Mouse (Mus musculus) adrenal gland, postnatal 36 days (tissue): Measurements from ENCODE around the gene Aox3. TPM values are rescaled to one million over a fixed set of nuclear protein-coding genes. Genes with fewer than 3 reads are reported as not detected.

Source experiments
- DNase-seq, 2 experiments: peaks; one replicate each; pipeline ENCODE4 v3.0.0; 2021; ENCODE audit warnings: mixed read lengths in 1 of 2
- total RNA-seq, 2 experiments: library from RNA; stranded (reverse); gene quantifications; 2 replicates each; pipeline ENCODE4 v1.2.3; 2021

The Aox3 gene
- total RNA-seq, 2 experiments from 2014 or later: 4.1 to 4.7 TPM

DNA sequence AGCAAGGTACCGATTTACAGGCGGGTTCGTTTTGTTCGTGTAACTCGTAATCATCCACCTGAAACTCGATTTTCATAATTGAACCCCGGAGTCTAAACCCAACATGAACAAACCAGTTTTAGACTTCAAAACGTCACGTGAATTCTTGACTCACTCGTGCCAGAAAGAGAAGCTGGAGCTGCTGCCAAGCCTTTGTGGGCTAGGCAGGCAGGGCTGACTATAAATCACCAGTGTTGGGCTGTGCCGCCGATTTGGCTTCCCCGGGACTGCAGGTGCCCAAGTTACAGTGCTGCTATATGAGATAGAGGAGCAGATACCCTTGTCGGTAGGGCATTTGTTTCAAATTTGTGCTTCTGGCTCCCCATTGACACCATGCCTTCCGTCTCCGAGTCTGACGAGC lies 97.3 kb downstream of the Aox3 start, which contains the start of gene Aox4:
TSS of gene Aox4 (plus strand) at position 195 of the 400 bp plus-strand sequence.
- peak; percentile 78 to 79 for DNase-seq

DNA sequence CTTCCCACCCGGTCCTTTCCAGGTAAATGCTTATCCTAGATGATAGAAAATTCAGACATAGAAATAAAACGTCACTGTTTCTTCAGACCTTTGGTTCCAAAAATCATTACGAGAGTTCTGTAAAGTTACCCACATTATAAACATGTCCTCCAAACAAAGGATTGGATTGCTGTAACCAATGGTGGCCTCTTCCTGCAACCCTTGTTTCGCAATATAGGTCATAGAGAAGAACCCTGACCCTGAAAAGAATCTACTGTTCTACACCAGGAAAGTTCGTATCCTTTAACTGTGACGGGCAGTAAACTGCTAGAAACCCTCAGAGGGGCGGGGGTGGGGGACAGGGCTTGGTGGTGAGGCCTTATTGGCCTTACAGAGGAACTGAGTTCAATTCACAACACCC lies 99.9 kb downstream of the Aox3 start:
- DNase-seq: no peak

DNA sequence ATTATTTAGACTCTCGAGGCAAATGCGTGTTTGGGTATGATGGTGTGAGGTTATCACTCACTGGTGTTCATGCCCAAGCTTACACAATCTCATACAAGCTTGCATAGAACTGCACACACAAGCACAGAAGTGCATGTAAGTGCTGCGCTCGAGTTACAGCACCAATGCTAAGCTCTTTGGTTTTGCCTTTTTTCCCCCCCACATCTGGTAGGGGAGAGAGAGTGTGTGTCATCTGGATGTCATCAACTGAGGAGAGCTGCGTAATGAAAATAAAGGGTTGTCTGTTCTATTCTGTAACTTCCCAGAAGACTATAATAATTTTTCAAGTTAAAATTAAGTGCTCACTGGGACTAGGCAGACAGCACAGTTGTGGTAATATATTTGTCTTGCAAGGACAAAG lies 100.9 kb downstream of the Aox3 start:
- no peak for DNase-seq

DNA sequence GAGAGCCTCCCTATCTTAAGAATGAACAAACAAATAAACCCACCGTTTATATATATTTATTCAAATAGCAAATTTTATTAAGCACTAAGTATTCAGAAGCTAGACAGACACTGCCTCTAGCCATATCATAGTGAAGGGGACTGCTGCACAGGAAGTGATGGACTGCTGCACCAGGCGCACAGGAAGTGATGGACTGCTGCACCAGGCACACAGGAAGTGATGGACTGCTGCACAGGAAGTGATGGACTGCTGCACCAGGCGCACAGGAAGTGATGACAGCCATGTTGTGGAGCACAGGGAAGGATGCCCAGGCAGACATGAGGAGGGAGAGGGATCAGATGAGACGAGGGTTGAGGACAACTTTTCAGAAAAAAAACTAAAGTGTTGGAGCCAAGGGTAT lies 102.4 kb downstream of the Aox3 start:
- DNase-seq: no peak

DNA sequence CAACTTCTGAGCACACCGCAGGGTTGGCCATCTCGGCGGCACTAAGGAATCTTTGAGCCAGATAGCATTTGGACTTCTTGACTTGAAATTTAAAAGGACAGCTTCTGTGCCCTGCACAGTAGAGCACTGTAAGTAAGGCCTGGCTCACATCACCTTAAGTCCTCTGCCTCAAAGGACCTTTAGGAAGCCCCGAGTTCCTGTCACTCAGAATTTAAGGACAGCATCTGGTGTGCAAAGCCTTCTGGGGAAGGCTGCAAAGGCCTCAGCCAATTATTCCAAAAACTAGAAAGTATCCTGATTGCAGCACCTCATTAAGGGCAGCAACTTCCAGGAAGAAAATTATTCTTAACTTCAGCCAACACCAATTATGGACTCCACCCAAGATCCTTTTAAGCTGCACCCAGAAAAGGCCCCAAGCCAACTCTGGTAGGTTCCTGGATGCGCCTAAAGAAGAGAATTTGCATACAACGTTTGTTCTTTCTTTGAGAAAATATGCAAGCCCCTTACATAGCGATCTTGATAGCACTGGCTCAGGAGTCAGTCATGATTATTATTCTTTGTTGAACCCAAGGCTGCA lies 103.1 kb downstream of the Aox3 start:
- DNase-seq: no peak

DNA sequence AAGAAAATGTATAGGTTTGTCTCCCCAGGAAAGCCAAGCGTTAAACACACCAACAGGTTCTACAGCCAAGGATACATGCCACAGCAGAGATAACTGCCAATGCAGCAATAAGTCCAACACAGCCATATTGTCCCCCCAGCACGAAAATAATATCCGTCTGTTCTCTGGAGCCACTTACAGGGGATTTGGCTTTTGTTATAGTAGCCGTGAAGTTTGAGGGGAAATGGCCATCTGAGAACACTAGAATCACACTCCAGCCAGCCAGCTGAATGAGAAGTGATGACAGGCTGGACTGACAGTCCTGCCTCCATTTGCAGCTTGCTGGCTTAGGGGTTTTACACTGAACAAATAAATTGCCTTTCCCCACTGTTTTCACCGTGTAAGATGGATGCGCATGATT lies 108.1 kb downstream of the Aox3 start:
- no peak for DNase-seq

DNA sequence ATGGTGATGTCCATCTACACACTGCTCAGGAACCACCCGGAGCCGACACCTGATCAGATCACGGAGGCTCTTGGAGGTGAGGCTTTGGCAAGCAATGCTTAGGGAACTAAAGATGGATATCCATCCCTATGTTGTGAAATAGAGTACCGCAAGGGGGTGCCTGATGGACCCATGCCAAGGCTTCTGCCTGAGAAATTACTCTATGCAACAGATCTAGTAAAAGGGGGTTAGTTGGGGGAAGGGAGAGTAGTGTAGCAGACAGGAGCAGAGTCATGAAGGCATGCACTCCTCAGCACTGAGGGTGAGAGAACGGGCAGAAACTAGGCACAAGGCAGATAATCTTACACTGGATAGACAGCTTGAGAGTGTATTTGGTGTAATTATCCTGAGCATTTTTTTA lies 108.9 kb downstream of the Aox3 start:
- no peak for DNase-seq

DNA sequence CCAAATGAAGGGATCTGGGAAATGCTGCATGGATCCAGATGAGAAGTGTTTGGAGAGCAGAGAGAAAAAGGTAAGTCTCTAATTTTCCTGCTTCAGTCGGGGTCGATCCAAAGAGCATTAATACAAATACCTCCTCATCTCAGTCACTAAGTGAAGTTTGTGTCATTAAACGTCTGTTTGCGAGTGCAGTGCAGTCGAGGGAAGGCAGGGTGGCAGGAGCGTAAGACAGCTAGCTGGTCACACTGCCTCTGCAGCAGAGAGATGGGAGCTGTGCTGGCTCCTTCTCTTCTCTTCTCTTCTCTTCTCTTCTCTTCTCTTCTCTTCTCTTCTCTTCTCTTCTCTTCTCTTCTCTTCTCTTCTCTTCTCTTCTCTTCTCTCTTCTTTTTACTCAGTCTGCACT lies 115.2 kb downstream of the Aox3 start:
- DNase-seq: no peak

DNA sequence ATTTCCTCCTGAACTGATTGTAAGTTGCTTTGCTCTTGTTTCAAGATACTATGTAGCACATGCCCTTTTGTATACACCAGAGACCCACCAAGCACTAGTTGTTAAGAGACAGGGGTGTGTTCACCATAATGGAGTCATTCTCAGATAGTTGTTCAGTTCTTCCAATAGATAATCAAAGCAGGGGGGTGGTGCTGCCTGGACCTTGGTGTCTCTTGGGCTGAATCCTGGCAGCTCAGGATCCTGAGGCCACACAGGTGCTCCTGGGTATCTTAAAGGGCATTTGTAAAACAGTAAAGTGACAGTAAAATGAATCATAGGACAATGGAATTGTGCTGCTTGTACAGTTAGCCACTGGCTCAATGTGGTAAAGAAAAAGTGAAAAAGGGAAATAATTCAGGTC lies 116.0 kb downstream of the Aox3 start:
- no peak for DNase-seq

DNA sequence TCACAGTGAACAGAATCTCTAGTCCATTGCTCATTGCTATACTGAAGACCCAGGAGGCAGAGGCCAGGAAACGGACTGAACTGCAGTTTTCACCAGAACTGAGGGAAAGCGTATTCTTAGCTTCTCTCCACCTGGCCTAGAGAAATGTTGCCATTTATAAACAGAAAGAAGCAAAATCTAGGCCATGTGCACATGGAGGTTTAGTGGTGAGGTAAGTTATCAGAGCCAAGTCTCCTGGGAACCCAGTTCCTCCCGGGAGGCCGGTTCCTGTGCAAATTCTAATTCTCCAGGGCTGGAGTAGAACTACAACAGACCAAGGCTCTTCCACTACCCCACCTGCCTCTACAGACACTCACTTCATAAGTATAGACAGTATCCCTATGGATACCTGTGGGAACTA lies 116.8 kb downstream of the Aox3 start:
- no peak for DNase-seq

DNA sequence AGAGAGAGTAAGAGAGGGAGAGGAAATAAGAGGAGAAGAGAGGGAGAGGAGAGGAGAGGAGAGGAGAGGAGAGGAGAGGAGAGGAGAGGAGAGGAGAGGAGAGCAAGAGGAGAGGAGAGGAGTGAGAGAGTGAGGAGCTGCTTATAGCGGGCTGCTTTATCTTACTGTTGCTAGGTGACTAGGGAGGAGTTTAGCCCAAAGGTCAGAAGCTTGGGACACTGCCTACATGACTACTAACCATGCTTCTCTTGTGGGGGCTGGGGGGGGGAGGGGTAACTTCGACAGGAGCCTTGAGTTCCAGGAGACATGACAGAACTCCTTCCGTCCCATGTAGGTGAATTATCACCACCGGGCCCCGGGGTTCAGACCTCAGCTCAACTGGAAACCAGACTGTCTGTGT lies 117.6 kb downstream of the Aox3 start:
- peak; percentile 7 to 32 for DNase-seq

DNA sequence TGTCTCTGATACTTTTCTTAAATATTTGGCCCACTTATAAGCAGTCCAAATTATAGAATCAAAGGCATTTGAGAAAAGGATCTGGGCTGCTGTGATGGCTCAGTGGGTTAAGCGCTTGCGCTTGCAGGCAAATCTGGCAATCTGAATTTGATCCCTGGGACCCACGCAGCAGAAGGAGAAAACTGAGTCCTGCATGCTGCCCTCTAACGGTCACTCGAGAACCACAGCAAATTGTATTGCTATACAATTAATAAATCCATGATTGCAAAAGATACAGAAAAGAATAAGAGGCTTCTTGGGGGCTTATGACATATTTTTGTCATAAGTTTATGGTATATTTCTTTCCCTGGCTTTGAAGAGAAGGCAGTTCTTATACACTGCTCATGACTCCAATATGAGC lies 122.5 kb downstream of the Aox3 start:
- no peak for DNase-seq

DNA sequence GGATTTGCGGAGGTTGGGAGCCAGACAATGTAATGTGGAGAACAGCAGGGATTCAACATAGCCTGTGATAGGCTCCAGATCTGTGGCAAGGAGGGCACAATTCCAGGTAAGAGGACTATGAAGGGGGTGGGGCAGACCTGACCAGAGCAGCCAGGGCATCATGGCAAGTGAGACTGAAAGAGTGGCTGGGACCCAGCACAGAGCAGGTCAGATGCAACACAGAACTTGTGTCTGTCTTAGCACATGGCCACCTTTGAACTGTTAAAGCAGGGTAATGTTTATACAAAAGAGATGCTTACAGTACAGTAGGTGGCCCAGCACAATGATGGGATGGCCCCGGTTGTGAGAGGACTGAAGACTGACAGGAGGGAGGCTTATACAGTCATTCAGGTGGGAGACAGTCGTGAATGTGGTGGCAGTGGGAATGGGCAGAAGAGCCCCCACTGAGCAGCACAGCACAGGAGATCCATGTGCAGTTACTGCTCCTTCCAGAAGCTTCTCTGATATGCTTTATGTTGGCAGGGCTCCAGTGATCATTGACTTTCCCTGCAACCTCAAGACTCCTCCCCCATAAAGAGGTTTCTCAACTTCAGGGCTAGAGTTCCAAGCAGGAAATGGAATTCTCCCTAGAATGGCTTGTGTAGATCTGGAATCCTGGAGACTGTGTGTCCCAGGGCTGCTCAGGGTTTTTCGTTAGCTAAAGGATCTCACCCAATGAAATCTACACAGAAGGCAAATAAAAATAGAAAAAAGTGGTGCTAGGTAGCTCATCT lies 124.8 kb downstream of the Aox3 start:
- no peak for DNase-seq

DNA sequence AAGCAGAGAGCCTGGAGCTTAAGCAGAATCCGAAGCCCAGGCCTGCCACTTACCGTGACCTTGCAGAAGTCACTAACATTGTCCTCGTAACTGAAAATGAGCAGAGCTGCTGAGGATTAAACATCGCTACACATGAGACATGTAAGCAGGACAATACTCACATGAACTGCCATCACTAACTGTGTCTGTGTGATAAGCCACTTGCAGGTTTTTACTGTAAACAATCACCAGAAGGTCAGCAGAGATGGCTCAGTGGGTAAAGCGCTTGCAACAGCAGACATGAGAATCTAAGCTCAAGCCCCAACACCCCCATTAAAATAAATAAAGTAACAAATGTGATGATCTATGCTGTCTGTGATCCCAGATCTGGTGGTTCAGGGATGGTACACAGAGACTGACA lies 125.5 kb downstream of the Aox3 start:
- DNase-seq: no peak

DNA sequence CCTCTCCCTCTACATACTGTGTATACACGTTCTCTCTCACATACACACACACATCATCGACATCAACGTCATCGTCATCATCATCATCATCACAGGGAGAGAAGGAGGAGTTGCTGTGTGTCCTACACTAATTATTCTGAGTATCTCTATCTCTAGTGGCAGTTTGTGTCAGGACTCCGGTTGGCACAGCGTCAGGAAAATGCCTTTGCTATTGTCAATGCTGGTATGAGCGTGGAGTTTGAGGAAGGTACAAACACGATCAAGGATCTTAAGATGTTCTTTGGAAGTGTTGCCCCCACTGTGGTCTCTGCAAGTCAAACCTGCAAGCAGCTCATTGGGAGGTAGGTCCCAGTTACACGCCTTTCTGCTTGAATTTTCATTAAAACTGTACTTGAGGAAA lies 126.0 kb downstream of the Aox3 start:
- no peak for DNase-seq

DNA sequence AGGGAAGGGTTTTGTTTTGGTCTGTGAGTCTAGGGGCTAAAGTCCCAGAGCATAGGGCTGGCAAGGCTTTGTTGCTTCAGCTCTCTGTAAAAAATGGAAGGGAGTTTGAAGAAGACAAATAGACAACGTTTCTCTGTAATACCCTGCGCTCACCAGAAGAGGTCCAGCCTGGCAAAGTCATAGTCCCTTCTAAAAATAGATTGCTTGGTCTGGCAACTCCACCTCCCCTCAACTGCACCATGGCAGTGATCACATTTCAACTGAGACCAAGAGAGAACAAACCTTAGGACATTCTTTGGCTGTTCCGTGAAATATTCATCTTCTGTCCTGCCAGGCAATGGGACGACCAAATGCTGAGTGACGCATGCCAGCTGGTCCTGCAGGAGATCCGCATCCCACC lies 127.4 kb downstream of the Aox3 start:
- peak in 1 of 2 experiments; percentile 9 for DNase-seq

DNA sequence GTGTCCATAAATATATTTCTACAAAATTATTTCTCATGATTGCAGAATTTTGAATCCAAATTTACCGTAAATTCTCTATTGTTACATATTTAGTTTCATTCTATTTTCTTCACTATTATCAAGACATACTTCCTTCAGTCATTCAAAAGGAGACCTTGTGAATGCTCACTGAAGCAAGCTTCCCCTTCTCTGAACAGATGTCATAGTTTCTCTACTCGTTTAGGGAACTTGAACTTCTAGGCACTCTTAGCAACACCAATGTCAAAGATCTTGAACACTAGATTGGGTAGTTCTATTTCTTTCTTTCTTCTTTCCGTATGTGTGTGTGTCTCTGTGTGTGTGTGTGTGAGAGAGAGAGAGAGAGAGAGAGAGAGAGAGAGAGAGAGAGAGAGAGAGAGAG lies 131.6 kb downstream of the Aox3 start:
- no peak for DNase-seq

DNA sequence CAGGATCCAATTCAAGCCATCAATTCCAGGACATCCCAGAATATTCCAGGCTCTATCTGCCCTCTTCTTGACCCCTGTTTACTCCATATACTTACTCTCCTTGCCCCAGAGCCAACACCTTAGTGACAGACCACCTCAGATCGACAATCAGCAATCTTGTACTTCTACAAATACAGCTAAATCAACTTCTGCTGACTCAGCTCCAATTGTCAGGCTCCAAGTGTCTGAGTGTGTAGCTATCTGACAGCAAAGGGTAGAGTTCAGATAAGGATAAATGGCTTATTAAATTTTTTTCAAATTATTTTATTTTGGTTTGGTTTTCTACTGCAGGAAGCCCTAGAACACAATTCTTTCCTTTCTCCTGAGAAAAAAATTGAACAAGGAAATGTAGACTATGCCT lies 135.6 kb downstream of the Aox3 start:
- DNase-seq: no peak

Other genes with a start within 250 kb of the Aox3 start
- 1 to 10 TPM; 1.3 to 1.5 TPM for gene Sgo2a, start 117.2 kb upstream of the Aox3 start, total RNA-seq
- gene Kctd18, start 94.2 kb upstream of the Aox3 start, total RNA-seq: 10 to 100 TPM in 1 of 2 experiments, 1 to 10 TPM in 1; 9.4 to 12.5 TPM
- gene Aox1, start 83.2 kb upstream of the Aox3 start, total RNA-seq: 10 to 100 TPM; 26.6 to 47.2 TPM
- under 1 TPM in 1 of 2 experiments, not detected in 1; 0.07 TPM for gene Aox4, start 97.3 kb downstream of the Aox3 start, total RNA-seq
- gene Aox2, start 165.2 kb downstream of the Aox3 start, total RNA-seq: under 1 TPM; 0.30 to 0.86 TPM